Comparison of ENCODE assay signal across 15 mouse cellular contexts in the genomic region with DNA sequence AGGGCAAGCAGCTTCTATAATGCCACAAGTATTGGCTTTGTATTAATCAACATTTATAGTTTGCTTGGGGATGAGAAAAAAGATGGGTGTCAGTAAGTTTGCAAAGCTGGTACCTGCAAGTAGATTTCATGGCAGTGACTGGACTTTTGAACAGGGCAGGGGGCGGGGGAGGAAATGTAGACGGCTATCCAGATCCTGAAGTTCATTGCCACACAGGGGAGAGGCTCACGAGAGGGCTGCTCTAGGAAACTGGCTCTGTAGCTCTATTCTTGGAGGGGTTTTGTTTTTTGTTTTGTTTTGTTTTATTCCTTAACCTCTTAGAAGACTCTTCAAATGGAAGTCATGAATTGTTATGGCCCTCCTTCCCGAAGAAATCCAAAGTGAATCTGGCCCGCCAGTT.
DNase-seq lines count a peak whose midpoint lies in the region; ATAC-seq and TF ChIP-seq lines count a peak whose summit lies in the region.
"Had no signal": no experiment of that assay in that cellular context is flagged by ENCODE, and none has a peak within 500 bp of the region (broad histone marks: within the 10 kb centered on the region; RNA-seq: fewer than 3 reads in every experiment).

No protein-coding gene starts in this region.

- no peak overlapping the region for H3K4me2 ChIP-seq in forebrain, embryonic 12.5 days
- no peak overlapping the region for H3K4me2 ChIP-seq in forebrain, embryonic 11.5 days (ENCODE audit: low read depth, low read length, severe bottlenecking)
- no peak overlapping the region for H3K4me2 ChIP-seq in hindbrain, embryonic 15.5 days
- no peak overlapping the region for H3K4me2 ChIP-seq in hindbrain, embryonic 14.5 days (replicated peaks)
- H3K4me2 ChIP-seq: liver, embryonic 15.5 days had no signal

- no peak overlapping the region for H3K9ac ChIP-seq in forebrain, embryonic 12.5 days
- no peak overlapping the region for H3K9ac ChIP-seq in forebrain, embryonic 11.5 days (ENCODE audit: low read length)
- H3K9ac ChIP-seq in hindbrain, embryonic 15.5 days = no peak overlapping the region
- no peak overlapping the region for H3K9ac ChIP-seq in hindbrain, embryonic 14.5 days
- H3K9ac ChIP-seq: liver, embryonic 15.5 days had no signal

- no peaks in the 10 kb centered on the region for H3K27me3 ChIP-seq in forebrain, embryonic 12.5 days
- no peaks in the 10 kb centered on the region for H3K27me3 ChIP-seq in forebrain, embryonic 11.5 days (ENCODE audit: control insufficient read depth, insufficient read depth, low read length)
- no peaks in the 10 kb centered on the region for H3K27me3 ChIP-seq in hindbrain, embryonic 15.5 days
- no peaks in the 10 kb centered on the region for H3K27me3 ChIP-seq in hindbrain, embryonic 14.5 days (ENCODE audit: control insufficient read depth, insufficient read depth, low read length)
- no peaks in the 10 kb centered on the region for H3K27me3 ChIP-seq in thymus, adult 2 months (ENCODE audit: control insufficient read depth, insufficient read depth, low read length)
- H3K27me3 ChIP-seq: liver, embryonic 15.5 days; megakaryocyte, embryonic 14.5 days had no signal

- H3K4me1 ChIP-seq in forebrain, embryonic 12.5 days = peaks cover 12% of the 10 kb centered on the region
- 0 out of 2 replicates have a peak, but pooled peaks cover 2% of the 10 kb centered on the region for H3K4me1 ChIP-seq in forebrain, embryonic 11.5 days (replicated peaks; ENCODE audit: control insufficient read depth, insufficient read depth, low read length)
- peaks cover 14% of the 10 kb centered on the region for H3K4me1 ChIP-seq in hindbrain, embryonic 15.5 days (replicated peaks)
- H3K4me1 ChIP-seq in hindbrain, embryonic 14.5 days (replicated peaks; ENCODE audit: control insufficient read depth, insufficient read depth, low read length) = peaks cover 27% of the 10 kb centered on the region
- H3K4me1 ChIP-seq in thymus, adult 2 months (replicated peaks; ENCODE audit: control insufficient read depth, insufficient read depth, low read length) = peaks cover 21% of the 10 kb centered on the region

- no peaks in the 10 kb centered on the region for H3K36me3 ChIP-seq in forebrain, embryonic 12.5 days (replicated peaks)
- H3K36me3 ChIP-seq in forebrain, embryonic 11.5 days (ENCODE audit: control insufficient read depth, insufficient read depth, low read length) = no peaks in the 10 kb centered on the region
- no peaks in the 10 kb centered on the region for H3K36me3 ChIP-seq in hindbrain, embryonic 15.5 days
- H3K36me3 ChIP-seq in hindbrain, embryonic 14.5 days (replicated peaks; ENCODE audit: control insufficient read depth, insufficient read depth) = no peaks in the 10 kb centered on the region
- H3K36me3 ChIP-seq in thymus, adult 2 months (ENCODE audit: control insufficient read depth, insufficient read depth, low read length) = no peaks in the 10 kb centered on the region
- H3K36me3 ChIP-seq: liver, embryonic 15.5 days had no signal

- DNase-seq in forebrain, embryonic 11.5 days (ENCODE audit: low spot score) = no peak
- no peak for DNase-seq in hindbrain, embryonic 14.5 days (ENCODE audit: low spot score)
- DNase-seq in thymus, adult 2 months = no peak
- DNase-seq in thymus, adult 18-20 months = no peak
- DNase-seq in right cerebral cortex, adult 18-20 months = no peak
- no peak for DNase-seq in testis, postnatal 14 days (ENCODE audit: low spot score)
- DNase-seq: adrenal gland, adult 2 months; cerebellum, adult 8-10 months; lung, postnatal 10 days; right cerebral cortex, postnatal 25 days had no signal

- WGBS in forebrain, embryonic 12.5 days = 79% methylated on average over 5 of the region's 5 CpGs
- 79% methylated on average over 5 of the region's 5 CpGs for WGBS in forebrain, embryonic 11.5 days
- WGBS in hindbrain, embryonic 15.5 days = 73% methylated on average over 5 of the region's 5 CpGs
- WGBS in hindbrain, embryonic 14.5 days = 80% methylated on average over 5 of the region's 5 CpGs
- WGBS in thymus, adult 2 months = 94% methylated on average over 5 of the region's 5 CpGs

- no peaks in the 10 kb centered on the region for H3K9me3 ChIP-seq in forebrain, embryonic 12.5 days
- H3K9me3 ChIP-seq in forebrain, embryonic 11.5 days (ENCODE audit: control insufficient read depth, low read length) = no peaks in the 10 kb centered on the region
- no peaks in the 10 kb centered on the region for H3K9me3 ChIP-seq in hindbrain, embryonic 15.5 days
- no peaks in the 10 kb centered on the region for H3K9me3 ChIP-seq in hindbrain, embryonic 14.5 days (ENCODE audit: control insufficient read depth, low read length)
- H3K9me3 ChIP-seq: liver, embryonic 15.5 days; megakaryocyte, embryonic 14.5 days had no signal

- no peak for TF ChIP-seq CTCF in thymus, adult 2 months (IDR thresholded peaks at IDR 0.05; ENCODE audit: borderline replicate concordance, control insufficient read depth, extremely low read depth, insufficient read depth, low read length, poor library complexity)

- no peak for ATAC-seq in forebrain, embryonic 12.5 days (ENCODE audit: low FRiP score)
- no peak for ATAC-seq in forebrain, embryonic 11.5 days (replicated peaks; ENCODE audit: low FRiP score)
- no peak for ATAC-seq in hindbrain, embryonic 15.5 days (ENCODE audit: low FRiP score, low read depth)
- ATAC-seq in hindbrain, embryonic 14.5 days (ENCODE audit: low FRiP score) = no peak
- ATAC-seq: inflammation-experienced regulatory T-cells, adult 6 months had no signal

- TF ChIP-seq POLR2A in thymus, adult 2 months (IDR thresholded peaks at IDR 0.05; ENCODE audit: control insufficient read depth, extremely low read depth, insufficient read depth, low read length, poor library complexity) = no peak

- no peak overlapping the region for H3K4me3 ChIP-seq in forebrain, embryonic 12.5 days (replicated peaks)
- H3K4me3 ChIP-seq in forebrain, embryonic 11.5 days (ENCODE audit: low read depth, low read length) = no peak overlapping the region
- no peak overlapping the region for H3K4me3 ChIP-seq in hindbrain, embryonic 15.5 days
- H3K4me3 ChIP-seq in hindbrain, embryonic 14.5 days (replicated peaks; ENCODE audit: low read length) = no peak overlapping the region
- H3K4me3 ChIP-seq in thymus, adult 2 months (ENCODE audit: control insufficient read depth, insufficient read depth, low read length) = no peak overlapping the region
- H3K4me3 ChIP-seq: liver, embryonic 15.5 days; megakaryocyte, embryonic 14.5 days had no signal

- peak overlapping the region; percentile 62; the same call in 1 of the 2 replicates for H3K27ac ChIP-seq in forebrain, embryonic 12.5 days
- H3K27ac ChIP-seq in forebrain, embryonic 11.5 days (ENCODE audit: low read depth, low read length) = no peak overlapping the region
- peak overlapping the region; percentile 57; the same call in 1 of the 2 replicates for H3K27ac ChIP-seq in hindbrain, embryonic 15.5 days (replicated peaks)
- no peak overlapping the region; the same call in 1 of the 2 replicates for H3K27ac ChIP-seq in hindbrain, embryonic 14.5 days
- H3K27ac ChIP-seq in thymus, adult 2 months (ENCODE audit: control insufficient read depth, insufficient read depth, low read length) = peak overlapping the region; percentile 10; the same call in 1 of the 2 replicates
- H3K27ac ChIP-seq: liver, embryonic 15.5 days had no signal

Comparison
In these comparisons a context has a peak if more than half of its experiments do, and no peak if none do; other contexts are left out.
1. H3K27ac ChIP-seq: peak in forebrain, embryonic 12.5 days (single experiment), hindbrain, embryonic 15.5 days (single experiment) and thymus, adult 2 months (single experiment); none in forebrain, embryonic 11.5 days (single experiment) and hindbrain, embryonic 14.5 days (single experiment).